Mouse (Mus musculus) c-Kit-negative CD71-positive TER-119-positive erythroid progenitor cells, embryonic 14.5 days (primary cell): ENCODE measurements around the gene Fiz1.

Source experiments
- DNase-seq: peaks from one replicate; pipeline ENCODE4 v3.0.0-alpha.2; 2013; ENCODE audit warnings: low read depth, low spot score

The Fiz1 gene

DNA sequence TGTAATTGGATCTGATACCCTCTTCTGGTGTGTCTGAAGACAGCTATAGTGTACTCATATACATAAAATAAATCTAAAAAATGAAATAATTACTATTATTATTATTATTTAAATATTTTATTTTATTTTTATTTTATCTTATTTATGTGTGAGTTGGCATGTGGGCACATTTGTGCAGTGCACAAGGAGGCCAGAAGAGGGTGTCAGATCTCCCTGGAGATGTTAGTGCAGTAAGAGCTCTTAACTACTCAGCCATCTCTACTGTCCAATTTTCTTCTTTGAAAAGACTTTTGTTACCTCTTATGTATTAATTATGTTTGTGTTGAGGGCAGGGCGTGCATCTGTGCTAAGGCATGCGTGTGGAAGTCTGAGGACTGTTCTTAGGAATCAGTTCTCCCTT, 14.6 kb downstream of the Fiz1 start:
- DNase-seq, result no peak

GRCm38 (mm10) chr7:4996934-4997333, 17.6 kb downstream of the Fiz1 start:
- DNase-seq, result no peak

DNA sequence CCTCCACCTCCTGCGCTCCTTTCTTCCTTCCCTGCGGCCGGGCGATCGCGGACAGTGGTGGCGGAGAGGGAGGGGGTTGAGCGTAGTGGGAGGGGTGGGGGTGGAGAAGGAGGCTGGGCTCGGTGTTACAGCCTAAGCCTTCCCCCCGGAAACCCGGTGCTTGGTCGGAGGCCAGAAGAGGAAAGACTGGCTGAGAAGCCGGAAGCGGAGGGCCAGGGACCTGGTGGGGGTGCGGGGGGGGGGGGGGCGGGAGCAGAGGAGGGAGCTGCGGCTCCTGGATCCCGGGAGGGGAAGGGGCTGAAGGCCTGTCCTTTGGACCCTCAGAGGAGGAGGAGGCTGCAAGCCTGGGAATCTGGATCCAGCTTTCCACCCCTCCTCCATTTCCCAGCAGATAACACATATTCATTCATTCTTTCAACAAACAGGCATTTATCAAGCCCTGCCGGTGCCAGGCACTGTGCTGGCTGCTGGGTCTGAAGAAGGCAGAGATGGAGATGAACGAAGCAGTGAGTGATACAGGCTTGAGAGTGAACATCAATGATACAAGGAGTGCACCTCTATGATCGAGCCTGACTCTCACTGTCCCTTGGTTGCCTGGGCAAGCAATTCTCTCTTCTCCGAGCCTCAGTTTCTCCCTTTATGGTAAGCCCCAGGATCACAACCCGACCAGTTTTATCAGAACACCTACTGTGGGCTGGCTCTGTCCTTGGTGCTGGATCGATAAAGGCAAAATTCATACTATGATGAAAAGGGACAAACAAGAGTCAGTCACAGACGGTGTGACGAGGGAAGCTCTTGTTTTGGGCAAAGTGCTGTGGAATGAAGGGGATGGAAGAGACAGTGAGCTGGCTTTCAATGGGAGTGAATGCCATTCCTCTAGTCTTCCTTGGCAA, 18.2 kb downstream of the Fiz1 start, which contains the start of gene Zfp579:
TSS of gene Zfp579 (minus strand) at position 156 of the 893 bp plus-strand sequence.
- no peak for DNase-seq

- no peak for DNase-seq
These were observed 19.1 kb downstream of the Fiz1 start for GRCm38 (mm10) chr7:4995268-4996002.

GRCm38 (mm10) chr7:4993999-4994788, 20.3 kb downstream of the Fiz1 start:
- DNase-seq, result no peak

- no peak for DNase-seq
These were observed 21.0 kb downstream of the Fiz1 start for GRCm38 (mm10) chr7:4993347-4993998.

GRCm38 (mm10) chr7:4988250-4988649, 26.2 kb downstream of the Fiz1 start:
- no peak for DNase-seq

GRCm38 (mm10) chr7:4976832-4977231, 37.7 kb downstream of the Fiz1 start:
- DNase-seq, result no peak

- DNase-seq, result no peak
These were observed 39.0 kb downstream of the Fiz1 start for GRCm38 (mm10) chr7:4975455-4975854.

DNA sequence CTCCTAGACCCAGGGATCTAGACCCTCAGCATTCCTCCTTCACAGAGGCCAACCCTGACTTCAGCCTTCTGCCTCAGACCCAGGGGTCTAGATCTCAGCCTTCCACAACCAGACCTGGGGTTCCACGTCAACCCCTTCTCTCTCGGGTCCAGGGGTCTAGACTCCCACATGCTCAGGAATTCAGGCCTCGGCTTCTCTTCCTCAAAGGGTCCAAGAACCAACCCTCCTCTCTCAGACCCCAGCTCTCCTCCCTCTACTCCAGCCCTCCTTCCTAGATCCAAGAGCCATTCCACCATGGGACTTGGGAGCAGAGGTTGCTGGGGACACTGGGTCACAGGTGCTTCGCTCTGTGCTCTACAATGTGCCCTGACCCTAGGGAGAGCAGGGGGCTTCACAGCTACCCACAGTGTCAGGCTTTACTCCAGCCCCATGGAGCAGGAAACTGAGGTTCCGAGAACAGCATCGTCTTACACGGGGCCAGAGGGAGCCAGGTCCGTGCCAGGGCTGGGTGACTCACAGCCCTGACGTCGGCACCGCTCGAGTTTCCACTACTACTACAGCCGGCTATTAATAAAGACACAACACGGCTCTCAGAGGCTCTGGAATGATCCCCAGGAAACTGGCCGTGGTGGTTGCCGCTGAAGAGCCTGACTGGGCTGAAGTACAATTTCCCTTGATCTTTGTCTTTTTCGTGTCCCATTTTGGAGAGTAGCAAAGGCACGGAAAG, 42.0 kb downstream of the Fiz1 start:
- no peak for DNase-seq

DNA sequence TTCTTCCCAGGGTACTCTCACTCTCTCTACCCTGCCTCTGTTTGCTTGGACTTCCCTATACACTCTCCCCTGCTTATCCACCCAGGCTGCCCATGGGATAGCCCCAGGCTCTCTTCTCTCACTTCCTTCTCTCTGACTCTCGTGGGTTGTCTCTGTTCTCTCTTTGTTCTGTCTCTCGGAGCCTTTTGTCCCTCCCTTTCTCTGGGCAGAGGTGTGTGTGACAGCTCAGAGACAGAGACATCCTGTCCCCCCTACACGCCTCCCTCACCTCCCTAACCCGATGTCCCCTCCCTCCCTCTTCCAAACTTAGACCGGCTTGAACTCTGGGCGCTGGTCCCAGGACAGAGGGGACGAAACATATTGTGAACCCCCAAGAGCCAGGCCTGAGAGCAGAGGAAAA, 42.8 kb downstream of the Fiz1 start:
- DNase-seq, result no peak

GRCm38 (mm10) chr7:4971068-4971467, 43.4 kb downstream of the Fiz1 start, which contains the start of gene Sbk3:
Gene Sbk3 (minus strand): TSS chr7:4971168.
- DNase-seq, result no peak

DNA sequence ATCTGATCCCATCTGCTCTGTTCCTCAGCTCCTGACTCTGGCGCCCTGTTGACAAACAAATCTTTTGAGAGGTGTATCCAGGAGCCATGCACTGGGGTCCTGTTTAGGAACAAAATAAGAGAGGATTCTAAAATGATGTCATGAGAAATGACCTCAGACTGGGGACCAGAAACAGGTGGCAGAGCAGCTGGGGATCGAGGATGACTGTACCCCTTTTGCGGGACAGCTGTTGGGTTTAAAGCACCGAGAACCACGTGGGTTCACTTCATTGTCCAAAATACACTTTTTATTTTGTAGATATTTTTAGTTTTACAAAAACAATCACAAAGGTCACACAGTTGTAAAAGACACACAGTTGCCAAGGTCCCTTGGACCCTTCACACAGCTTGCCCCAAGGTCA, 49.5 kb downstream of the Fiz1 start:
- DNase-seq, result no peak

DNA sequence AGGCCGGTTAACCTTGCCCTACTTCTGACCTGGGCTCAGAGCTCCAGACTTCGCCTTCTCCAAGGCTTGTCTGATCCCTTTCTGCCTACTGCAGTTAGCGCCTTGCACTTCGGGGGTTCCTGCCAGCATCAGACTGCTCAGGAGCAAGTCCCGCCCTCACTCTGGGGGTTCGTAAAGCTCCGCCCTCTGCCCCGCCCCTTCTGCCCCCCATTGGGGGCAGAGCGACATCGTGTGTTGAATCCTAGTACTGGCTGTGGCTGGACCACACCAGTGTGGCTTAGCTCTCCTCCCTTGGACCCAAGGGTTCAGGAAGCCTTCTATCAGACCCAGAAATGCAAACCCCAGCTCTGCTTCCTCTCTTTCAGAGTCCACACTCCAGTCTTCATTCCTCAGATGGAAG, 50.2 kb downstream of the Fiz1 start, which contains the start of gene Sbk2:
TSS of gene Sbk2 (minus strand) at position 135 of the 400 bp plus-strand sequence.
- no peak for DNase-seq

DNA sequence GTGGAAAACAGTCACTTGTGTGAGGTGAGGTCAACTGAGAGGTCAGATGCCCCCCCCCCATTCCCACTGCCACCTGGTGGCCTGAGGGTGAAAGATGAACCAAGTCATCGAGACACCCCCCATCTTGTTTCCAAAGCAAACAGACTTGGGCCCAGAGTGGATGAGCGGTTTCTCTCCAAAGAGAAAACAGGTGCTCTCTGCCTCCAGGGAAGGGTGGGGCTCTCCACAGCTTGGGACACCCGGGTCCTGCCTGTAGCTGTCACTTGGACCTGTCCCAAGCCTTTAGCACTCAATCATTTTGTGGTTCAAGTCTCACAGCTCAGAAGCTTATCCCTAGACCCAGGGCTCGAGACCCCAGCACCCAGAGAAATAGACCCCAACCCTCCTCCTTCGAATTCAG, 51.0 kb downstream of the Fiz1 start:
- DNase-seq, result no peak

- no peak for DNase-seq
These were observed 57.1 kb downstream of the Fiz1 start for GRCm38 (mm10) chr7:4957361-4957760.
